Mouse (Mus musculus): ENCODE results near the gene Lyrm4.

Gene Lyrm4

GRCm38 (mm10) chr13:36108528-36108927, 8.8 kb downstream of the Lyrm4 start:
- in situ Hi-C loops (cut with MboI; ENCODE audit: low sequenced_read_pairs), result no loop called here

- in situ Hi-C loops (cut with MboI; ENCODE audit: low sequenced_read_pairs), result no loop called here
Measured at GRCm38 (mm10) chr13:36105591-36105990, 11.7 kb downstream of the Lyrm4 start.

- in situ Hi-C loops (cut with MboI; ENCODE audit: low sequenced_read_pairs), result no loop called here
Measured at GRCm38 (mm10) chr13:36096684-36097383, 20.5 kb downstream of the Lyrm4 start.

DNA sequence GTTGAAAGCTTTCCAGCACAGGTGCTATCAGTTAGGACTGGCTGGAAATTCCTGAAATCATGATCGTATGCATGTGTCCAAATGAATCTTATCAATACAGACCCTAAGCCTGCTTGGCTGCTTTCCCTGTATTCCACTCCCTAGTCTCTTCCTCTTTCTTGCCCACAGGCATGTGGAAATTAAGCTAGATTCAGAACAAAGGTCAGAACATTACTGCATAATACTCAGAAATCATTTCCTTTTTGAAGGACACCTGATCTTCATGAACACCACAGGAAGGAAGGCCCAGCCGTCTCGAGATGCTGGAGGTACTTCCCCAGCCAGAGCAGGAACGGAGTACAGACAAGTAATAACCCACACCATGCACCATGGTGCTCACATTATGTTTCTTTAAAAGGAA, 29.2 kb downstream of the Lyrm4 start:
- in situ Hi-C loops (cut with MboI; ENCODE audit: low sequenced_read_pairs), result no loop called here

GRCm38 (mm10) chr13:36087427-36087826, 29.9 kb downstream of the Lyrm4 start:
- in situ Hi-C loops (cut with MboI; ENCODE audit: low sequenced_read_pairs), result no loop called here

DNA sequence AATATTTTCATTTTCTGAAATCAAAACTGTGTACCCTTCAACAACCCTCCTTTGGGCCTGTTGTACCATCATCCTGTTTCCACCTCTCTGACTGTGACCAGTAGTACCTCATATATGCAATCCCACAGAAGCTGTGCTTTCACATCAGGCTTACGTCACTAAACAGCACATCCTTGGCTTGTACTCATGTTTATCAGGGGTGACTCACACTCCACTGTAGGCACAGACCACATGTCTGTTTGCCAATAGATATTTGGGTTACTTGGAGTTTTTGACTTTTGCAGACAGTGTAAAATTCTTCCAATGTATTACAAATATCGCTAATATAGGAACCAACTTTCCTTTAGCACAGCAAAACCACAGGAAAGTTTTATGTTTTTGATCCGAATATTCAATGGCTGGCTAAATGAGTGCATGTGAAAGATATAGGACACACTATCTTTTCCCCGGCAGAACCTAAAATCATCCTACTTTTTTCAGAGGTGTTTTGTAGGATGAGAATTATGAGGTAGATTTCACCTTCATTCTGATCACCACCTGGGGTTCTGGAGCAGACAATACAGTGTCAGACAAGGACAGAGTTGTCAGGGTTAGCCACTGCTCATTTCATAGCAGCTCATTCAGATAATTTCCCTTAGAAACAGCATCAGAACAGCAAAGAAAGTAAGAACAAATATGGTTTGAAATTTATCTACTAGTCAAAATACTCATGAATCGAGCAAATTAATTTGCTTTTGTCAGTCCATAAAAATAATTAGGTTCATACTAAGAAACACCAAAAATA, 30.5 kb downstream of the Lyrm4 start:
- in situ Hi-C loops (cut with MboI; ENCODE audit: low sequenced_read_pairs), result no loop called here

- in situ Hi-C loops (cut with MboI; ENCODE audit: low sequenced_read_pairs), result no loop called here
Measured at GRCm38 (mm10) chr13:36085971-36086370, 31.4 kb downstream of the Lyrm4 start.

GRCm38 (mm10) chr13:36084701-36085100, 32.6 kb downstream of the Lyrm4 start:
- in situ Hi-C loops (cut with MboI; ENCODE audit: low sequenced_read_pairs), result no loop called here

DNA sequence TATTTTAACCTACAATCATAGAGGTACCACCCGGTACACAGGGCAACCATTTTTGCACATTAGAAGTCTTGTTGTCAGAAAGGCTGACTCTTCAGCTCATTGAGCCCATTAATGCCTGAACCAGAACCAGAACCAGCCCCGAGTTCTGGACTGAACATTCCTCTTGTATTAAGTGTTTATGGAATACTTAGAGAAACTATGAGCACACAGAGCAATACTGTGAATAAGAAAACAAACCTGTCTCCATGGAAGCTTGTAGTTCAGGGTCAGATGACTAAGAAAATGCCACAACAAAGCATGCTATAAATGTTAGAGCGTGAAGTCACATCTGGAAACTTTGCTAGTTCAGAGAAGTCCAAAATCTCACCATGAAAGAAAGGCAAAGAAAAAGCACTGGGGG, 35.7 kb downstream of the Lyrm4 start:
- in situ Hi-C loops (cut with MboI; ENCODE audit: low sequenced_read_pairs), result no loop called here

- in situ Hi-C loops (cut with MboI; ENCODE audit: low sequenced_read_pairs), result no loop called here
Measured at GRCm38 (mm10) chr13:36074484-36074883, 42.8 kb downstream of the Lyrm4 start.

- in situ Hi-C loops (cut with MboI; ENCODE audit: low sequenced_read_pairs), result no loop called here
Measured at GRCm38 (mm10) chr13:36066676-36067075, 50.6 kb downstream of the Lyrm4 start.

GRCm38 (mm10) chr13:36057489-36057888, 59.8 kb downstream of the Lyrm4 start:
- in situ Hi-C loops (cut with MboI; ENCODE audit: low sequenced_read_pairs), result no loop called here

DNA sequence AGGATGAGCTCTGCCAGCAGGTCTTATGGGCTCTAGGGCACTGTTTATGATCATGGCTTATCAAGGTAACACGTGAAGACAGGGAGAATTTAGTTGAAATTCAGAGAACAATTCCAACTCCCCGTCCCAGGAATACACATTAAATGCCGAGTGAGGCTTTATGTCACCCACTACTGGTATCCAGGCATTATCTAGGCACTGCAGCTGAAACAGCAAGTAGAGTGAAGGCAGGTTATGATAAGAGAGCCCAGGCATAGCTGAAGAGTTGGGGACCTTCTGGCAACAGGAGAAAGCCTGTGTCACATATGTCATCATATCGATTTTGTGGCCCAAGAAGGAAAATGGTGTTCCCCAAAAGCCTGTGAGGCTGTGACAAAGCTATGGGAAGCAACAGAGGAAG, 60.4 kb downstream of the Lyrm4 start:
- in situ Hi-C loops (cut with MboI; ENCODE audit: low sequenced_read_pairs), result no loop called here

GRCm38 (mm10) chr13:36056509-36056908, 60.8 kb downstream of the Lyrm4 start:
- in situ Hi-C loops (cut with MboI; ENCODE audit: low sequenced_read_pairs), result no loop called here

GRCm38 (mm10) chr13:36035528-36035927, 81.8 kb downstream of the Lyrm4 start:
- in situ Hi-C loops (cut with MboI; ENCODE audit: low sequenced_read_pairs), result no loop called here

DNA sequence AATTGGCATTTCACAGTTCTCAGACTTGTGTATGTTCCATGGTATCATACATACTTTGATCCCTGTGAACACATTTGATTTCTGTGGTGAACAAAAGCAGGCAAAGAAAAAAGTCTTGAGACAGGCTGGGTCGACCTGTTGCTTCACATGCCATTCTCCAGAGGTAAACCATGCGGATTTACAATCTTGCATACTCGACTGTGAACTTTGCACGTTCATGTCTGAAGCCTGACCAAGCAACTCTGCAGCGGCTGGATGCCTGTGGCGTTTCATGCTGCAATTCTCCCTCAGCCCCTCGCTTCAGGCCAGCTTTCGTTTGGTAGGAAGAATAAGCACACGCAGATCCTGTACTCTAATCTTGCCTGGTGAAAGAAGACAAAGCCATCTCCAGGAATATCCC, 85.4 kb downstream of the Lyrm4 start:
- in situ Hi-C loops (cut with MboI; ENCODE audit: low sequenced_read_pairs), result no loop called here

GRCm38 (mm10) chr13:36019309-36020274, 97.7 kb downstream of the Lyrm4 start:
- in situ Hi-C loops (cut with MboI; ENCODE audit: low sequenced_read_pairs), result loop anchor here (10.0 kb wide), 1 partner anchor 1295 kb away; no protein-coding TSS in a partner anchor

GRCm38 (mm10) chr13:36018017-36018416, 99.3 kb downstream of the Lyrm4 start:
- in situ Hi-C loops (cut with MboI; ENCODE audit: low sequenced_read_pairs), result no loop called here

DNA sequence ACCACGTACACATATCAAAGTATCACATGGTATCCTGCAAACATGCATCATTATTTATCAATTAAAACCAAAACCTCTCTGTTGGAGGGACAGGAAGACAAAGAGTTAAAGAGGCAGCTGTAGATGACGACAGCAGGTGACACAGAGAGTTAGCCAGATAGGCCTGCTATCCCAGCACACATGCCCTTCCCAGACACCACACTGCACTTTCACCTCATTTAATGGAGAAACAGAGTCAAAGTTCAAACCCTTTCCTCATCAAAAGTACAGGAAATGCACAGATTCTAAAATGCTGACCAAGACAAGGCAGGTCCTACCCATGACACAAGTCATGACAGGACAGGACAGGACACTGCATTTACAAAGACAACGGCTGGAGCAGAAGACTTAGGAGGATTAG, 101.7 kb downstream of the Lyrm4 start:
- in situ Hi-C loops (cut with MboI; ENCODE audit: low sequenced_read_pairs), result no loop called here

GRCm38 (mm10) chr13:36009981-36010380, 107.3 kb downstream of the Lyrm4 start:
- in situ Hi-C loops (cut with MboI; ENCODE audit: low sequenced_read_pairs), result no loop called here

DNA sequence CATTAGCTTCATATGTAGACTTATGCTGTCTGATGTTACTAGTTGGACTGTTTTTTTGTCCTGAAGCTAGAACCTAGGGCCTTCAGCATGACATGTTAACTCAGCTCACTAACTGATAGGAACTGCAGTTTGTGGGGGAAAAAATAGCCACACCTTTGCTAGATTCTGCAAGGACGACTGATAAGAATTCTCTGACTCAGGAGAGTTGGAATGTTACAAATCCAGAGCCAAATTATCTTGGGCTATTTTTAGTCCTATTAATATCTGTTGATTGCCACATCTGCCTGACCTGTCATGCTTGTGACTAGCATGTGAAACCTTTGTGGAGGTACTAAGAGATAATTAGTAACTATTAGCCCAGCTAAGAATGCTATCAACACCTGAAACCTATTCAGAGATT, 116.5 kb downstream of the Lyrm4 start:
- in situ Hi-C loops (cut with MboI; ENCODE audit: low sequenced_read_pairs), result no loop called here
